Mouse (Mus musculus): Measurements from ENCODE around the gene Zbtb8a. TPM values are rescaled to one million over a fixed set of nuclear protein-coding genes. Genes with fewer than 3 reads are reported as not detected.
"Not testable (repeated sequence)": the region's sequence is repeated elsewhere in the genome, so short reads cannot be mapped to it uniquely, and the experiment has no call there.

Gene Zbtb8a
- polyA plus RNA-seq, 1 experiment from 2014 or later, result 18.5 TPM

DNA sequence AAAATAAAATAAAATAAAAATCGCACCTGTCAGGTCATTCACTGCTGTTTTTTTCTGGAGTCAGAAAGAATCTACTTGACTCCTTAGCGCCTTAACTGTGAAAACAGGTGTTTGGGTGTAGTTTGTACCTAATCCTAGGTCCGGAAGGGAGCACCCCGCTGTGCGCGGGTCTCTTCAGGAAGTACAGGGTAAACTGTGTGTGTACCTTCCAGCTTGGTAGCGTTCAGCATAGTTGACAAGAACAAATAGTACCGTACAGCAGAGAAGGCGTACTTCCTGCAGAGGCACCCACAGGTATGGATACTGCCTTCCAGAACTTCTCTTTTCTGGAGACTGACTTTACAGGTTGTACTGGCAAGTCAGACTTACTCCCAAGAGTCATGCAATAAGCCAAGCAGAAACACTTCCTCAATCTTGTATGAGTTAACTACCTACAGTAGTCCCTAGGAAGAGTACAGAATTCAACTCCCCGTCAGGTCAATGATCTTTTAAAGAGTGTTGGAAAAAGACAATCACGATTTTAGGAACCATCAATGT, 3.6 kb downstream of the Zbtb8a start:
- Histone ChIP-seq H3K4me2 (no peak overlapping the region), H3K9ac (no peak overlapping the region), H3K9me3 (no peaks in the 10 kb centered on the region), H3K4me3 (no peak overlapping the region), H3K4me1 (replicated peaks) (peaks cover 26% of the 10 kb centered on the region), H3K36me3 (no peaks in the 10 kb centered on the region), H3K27me3 (peaks cover 10% of the 10 kb centered on the region), H3K27ac (replicated peaks) (no peak overlapping the region)
- WGBS, result 51% methylated on average over 11 of the region's 11 CpGs
- ATAC-seq (ENCODE audit: low read depth), result no peak

GRCm38 (mm10) chr4:129373202-129373976, 4.5 kb downstream of the Zbtb8a start:
- ATAC-seq (ENCODE audit: low read depth), result no peak
- 45% methylated on average over 8 of the region's 8 CpGs for WGBS
- peaks cover 5% of the 10 kb centered on the region; the same call in 1 of the 2 replicates for H3K36me3 ChIP-seq

DNA sequence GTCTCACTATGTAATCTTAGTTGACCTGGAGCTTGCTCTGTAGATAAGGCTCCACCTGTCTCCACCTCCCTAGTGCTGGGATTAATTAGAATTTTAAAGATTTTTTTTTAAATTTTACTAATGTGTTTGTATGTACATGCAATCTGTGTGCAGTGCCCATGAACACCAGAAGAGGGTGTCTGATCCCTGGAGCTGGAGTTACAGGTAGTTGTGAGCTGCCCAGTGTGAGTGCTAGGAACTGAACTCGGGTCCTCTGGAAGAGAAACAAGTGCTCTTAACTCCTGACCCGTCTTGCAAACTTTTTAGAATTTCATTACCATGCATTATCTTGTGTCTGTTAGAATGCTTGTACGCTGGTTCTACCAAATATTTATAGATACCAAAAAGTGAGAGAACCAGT, 6.5 kb downstream of the Zbtb8a start:
- Histone ChIP-seq H3K4me1 (replicated peaks) (peaks cover 22% of the 10 kb centered on the region), H3K9ac (no peak overlapping the region), H3K27ac (replicated peaks) (no peak overlapping the region), H3K36me3 (peaks cover 15% of the 10 kb centered on the region), H3K27me3 (0 out of 2 replicates have a peak, but pooled peaks cover 3% of the 10 kb centered on the region), H3K9me3 (no peaks in the 10 kb centered on the region), H3K4me2 (no peak overlapping the region), H3K4me3 (no peak overlapping the region)
- 90% methylated on average over 3 of the region's 3 CpGs for WGBS
- ATAC-seq (ENCODE audit: low read depth), result no peak

More at GRCm38 (mm10) chr4:129373202-129373976, 4.5 kb downstream of the Zbtb8a start:
- no peak overlapping the region for H3K9ac ChIP-seq
- H3K4me3 ChIP-seq, result no peak overlapping the region
- H3K4me2 ChIP-seq, result no peak overlapping the region
- H3K27ac ChIP-seq (replicated peaks), result no peak overlapping the region
- 0 out of 2 replicates have a peak, but pooled peaks cover 3% of the 10 kb centered on the region for H3K27me3 ChIP-seq
- H3K9me3 ChIP-seq, result no peaks in the 10 kb centered on the region
- H3K4me1 ChIP-seq (replicated peaks), result peaks cover 26% of the 10 kb centered on the region

DNA sequence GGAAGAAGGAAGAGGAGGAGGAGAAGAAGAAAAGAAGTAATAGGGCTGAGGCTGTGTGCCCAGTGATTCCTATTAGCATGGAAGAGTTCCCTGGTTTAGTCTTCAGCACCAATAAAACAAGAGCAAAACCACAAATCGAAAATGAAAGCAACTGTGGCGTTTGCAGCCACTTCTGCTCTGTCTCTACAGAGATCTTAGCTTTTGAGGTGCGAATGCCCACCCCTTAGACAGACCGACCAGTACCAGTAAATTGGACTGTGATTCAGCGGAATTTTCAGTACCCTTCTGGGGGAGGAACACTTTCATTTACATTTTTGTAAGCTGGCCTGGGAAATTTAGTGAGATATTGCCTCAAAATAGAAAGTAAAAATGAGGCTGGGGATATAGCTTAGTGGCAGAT, 12.7 kb downstream of the Zbtb8a start:
- Histone ChIP-seq H3K4me1 (replicated peaks) (no peaks in the 10 kb centered on the region), H3K36me3 (peaks cover 19% of the 10 kb centered on the region), H3K27me3 (no peaks in the 10 kb centered on the region), H3K9me3 (no peaks in the 10 kb centered on the region), H3K9ac (no peak overlapping the region), H3K27ac (replicated peaks) (no peak overlapping the region), H3K4me3 (no peak overlapping the region), H3K4me2 (no peak overlapping the region)
- ATAC-seq (ENCODE audit: low read depth), result no peak
- 88% methylated on average over 5 of the region's 5 CpGs for WGBS

- H3K9me3 ChIP-seq, result no peaks in the 10 kb centered on the region
- H3K4me1 ChIP-seq (replicated peaks), result no peaks in the 10 kb centered on the region
- H3K9ac ChIP-seq, result no peak overlapping the region
- no peaks in the 10 kb centered on the region for H3K27me3 ChIP-seq
- no peak overlapping the region for H3K4me2 ChIP-seq
- no peak overlapping the region for H3K4me3 ChIP-seq
- no peak for ATAC-seq (ENCODE audit: low read depth)
- WGBS, result 91% methylated on average over 3 of the region's 3 CpGs
- peaks cover 27% of the 10 kb centered on the region for H3K36me3 ChIP-seq
- no peak overlapping the region for H3K27ac ChIP-seq (replicated peaks)
Observed at GRCm38 (mm10) chr4:129364379-129364778, 13.5 kb downstream of the Zbtb8a start.

- no peak overlapping the region for H3K4me3 ChIP-seq
- no peaks in the 10 kb centered on the region for H3K9me3 ChIP-seq
- H3K36me3 ChIP-seq, result peaks cover 28% of the 10 kb centered on the region
- H3K27me3 ChIP-seq, result no peaks in the 10 kb centered on the region
- H3K27ac ChIP-seq (replicated peaks), result no peak overlapping the region
- WGBS, result 97% methylated on average over 9 of the region's 9 CpGs
- no peaks in the 10 kb centered on the region for H3K4me1 ChIP-seq (replicated peaks)
- ATAC-seq (ENCODE audit: low read depth), result no peak
- H3K9ac ChIP-seq, result no peak overlapping the region
- no peak overlapping the region for H3K4me2 ChIP-seq
Observed at GRCm38 (mm10) chr4:129363463-129363862, 14.5 kb downstream of the Zbtb8a start.

DNA sequence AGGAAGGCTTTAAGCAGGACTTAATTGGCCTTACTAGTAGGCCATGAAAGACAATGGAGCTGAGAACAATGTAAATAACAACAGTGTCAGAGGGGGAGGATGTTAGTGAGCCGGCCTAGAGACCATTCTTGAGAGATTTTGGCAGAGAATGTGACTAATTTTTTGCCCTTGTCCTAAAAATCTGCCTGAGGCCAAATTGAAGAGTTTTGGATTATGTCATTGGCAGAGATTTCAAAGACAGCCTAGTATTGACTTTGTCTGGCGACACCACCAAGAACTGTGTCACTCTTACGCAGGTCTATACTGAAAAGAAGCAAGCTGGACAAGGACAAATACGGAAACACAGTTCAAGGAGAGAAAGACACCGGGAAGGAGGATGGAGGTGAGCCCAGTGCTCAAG, 15.1 kb downstream of the Zbtb8a start:
- Histone ChIP-seq H3K4me2 (no peak overlapping the region), H3K27me3 (no peaks in the 10 kb centered on the region), H3K9me3 (no peaks in the 10 kb centered on the region), H3K4me1 (replicated peaks) (no peaks in the 10 kb centered on the region), H3K9ac (no peak overlapping the region), H3K36me3 (peaks cover 32% of the 10 kb centered on the region), H3K27ac (replicated peaks) (no peak overlapping the region), H3K4me3 (no peak overlapping the region)
- ATAC-seq (ENCODE audit: low read depth), result no peak
- WGBS, result 82% methylated on average over 5 of the region's 5 CpGs

GRCm38 (mm10) chr4:129362238-129362637, 15.7 kb downstream of the Zbtb8a start:
- not testable (repeated sequence) for ATAC-seq (ENCODE audit: low read depth)

GRCm38 (mm10) chr4:129357613-129358163, 20.2 kb downstream of the Zbtb8a start:
- Histone ChIP-seq H3K27ac (replicated peaks) (no peak overlapping the region), H3K4me3 (no peak overlapping the region), H3K4me2 (no peak overlapping the region), H3K9me3 (no peaks in the 10 kb centered on the region), H3K27me3 (no peaks in the 10 kb centered on the region), H3K9ac (no peak overlapping the region), H3K36me3 (peaks cover 62% of the 10 kb centered on the region), H3K4me1 (replicated peaks) (no peaks in the 10 kb centered on the region)
- 89% methylated on average over 15 of the region's 15 CpGs for WGBS
- no peak for ATAC-seq (ENCODE audit: low read depth)

More at GRCm38 (mm10) chr4:129362238-129362637, 15.7 kb downstream of the Zbtb8a start:
- not testable (repeated sequence) for H3K27ac ChIP-seq (replicated peaks); H3K27me3 ChIP-seq; H3K9ac ChIP-seq; H3K4me3 ChIP-seq; H3K4me1 ChIP-seq (replicated peaks); H3K4me2 ChIP-seq; H3K9me3 ChIP-seq
- 92% methylated on average over 3 of the region's 3 CpGs for WGBS
- peaks cover 34% of the 10 kb centered on the region for H3K36me3 ChIP-seq

GRCm38 (mm10) chr4:129354236-129354635, 23.7 kb downstream of the Zbtb8a start:
- peaks cover 64% of the 10 kb centered on the region for H3K36me3 ChIP-seq
- H3K27ac ChIP-seq (replicated peaks), result no peak overlapping the region
- ATAC-seq (ENCODE audit: low read depth), result no peak
- no peak overlapping the region for H3K4me2 ChIP-seq
- H3K4me3 ChIP-seq, result no peak overlapping the region
- H3K4me1 ChIP-seq (replicated peaks), result no peaks in the 10 kb centered on the region
- H3K27me3 ChIP-seq, result no peaks in the 10 kb centered on the region
- no peaks in the 10 kb centered on the region for H3K9me3 ChIP-seq
- no peak overlapping the region for H3K9ac ChIP-seq
- 83% methylated on average over 15 of the region's 15 CpGs for WGBS

- 92% methylated on average over 12 of the region's 12 CpGs for WGBS
- H3K4me3 ChIP-seq, result no peak overlapping the region
- peaks cover 58% of the 10 kb centered on the region for H3K36me3 ChIP-seq
- H3K9me3 ChIP-seq, result no peaks in the 10 kb centered on the region
- H3K4me1 ChIP-seq (replicated peaks), result no peaks in the 10 kb centered on the region
- ATAC-seq (ENCODE audit: low read depth), result no peak
- no peak overlapping the region for H3K9ac ChIP-seq
- no peak overlapping the region for H3K4me2 ChIP-seq
- no peak overlapping the region for H3K27ac ChIP-seq (replicated peaks)
- H3K27me3 ChIP-seq, result no peaks in the 10 kb centered on the region
Observed at GRCm38 (mm10) chr4:129353176-129353575, 24.7 kb downstream of the Zbtb8a start.

GRCm38 (mm10) chr4:129351111-129351510, 26.8 kb downstream of the Zbtb8a start:
- no peaks in the 10 kb centered on the region for H3K27me3 ChIP-seq
- H3K9ac ChIP-seq, result no peak overlapping the region
- no peak overlapping the region for H3K27ac ChIP-seq (replicated peaks)
- H3K9me3 ChIP-seq, result no peaks in the 10 kb centered on the region
- no peaks in the 10 kb centered on the region for H3K4me1 ChIP-seq (replicated peaks)
- ATAC-seq (ENCODE audit: low read depth), result no peak
- H3K36me3 ChIP-seq, result peaks cover 49% of the 10 kb centered on the region
- no peak overlapping the region for H3K4me2 ChIP-seq
- no peak overlapping the region for H3K4me3 ChIP-seq
- 76% methylated on average over 6 of the region's 6 CpGs for WGBS

Data from neural tube, embryonic 13.5 days (tissue).